Mouse (Mus musculus) heart, adult 18-20 months (tissue): ENCODE data around the gene Hmcn1. TPM values are rescaled to one million over a fixed set of nuclear protein-coding genes. Genes with fewer than 3 reads are reported as not detected.

Experiments
- DNase-seq, 2 experiments: peaks; one replicate each; pipeline ENCODE4 v3.0.0; 2021 to 2022; ENCODE audit warnings: mixed read lengths in 1 of 2
- total RNA-seq, 2 experiments: library from RNA; stranded (reverse); gene quantifications; 2 replicates each; pipeline ENCODE4 v1.2.3; 2021

Hmcn1 gene
- total RNA-seq, 2 experiments from 2014 or later: 14.7 to 15.8 TPM

GRCm38 (mm10) chr1:150535770-150536534, 457.3 kb downstream of the Hmcn1 start:
- peak; percentile 6 to 17 for DNase-seq

- no peak for DNase-seq
These were observed 458.6 kb downstream of the Hmcn1 start for GRCm38 (mm10) chr1:150534587-150534986.

- DNase-seq: no peak
These were observed 480.2 kb downstream of the Hmcn1 start for GRCm38 (mm10) chr1:150513041-150513440.

Other genes starting within 250 kb of the Hmcn1 start
- gene Gm47985, start 189.1 kb upstream of the Hmcn1 start, total RNA-seq: 1 to 10 TPM; 1.0 to 1.1 TPM
- not detected for gene Gm8947, start 198.9 kb upstream of the Hmcn1 start, total RNA-seq
- gene Gm47995, start 205.0 kb upstream of the Hmcn1 start, total RNA-seq: not detected
- not detected for gene 3110040M04Rik, start 210.7 kb upstream of the Hmcn1 start, total RNA-seq
- gene Gm47996, start 216.7 kb upstream of the Hmcn1 start, total RNA-seq: not detected